Mouse (Mus musculus) kidney, adult 2 months (tissue): Measurements from ENCODE around the gene Cers3.

Experiments used
- CTCF ChIP-seq: fragments of 200-500 bp; conservative IDR thresholded peaks from 2 replicates; pipeline ENCODE4 v1.5.1; 2011; ENCODE audit warnings: low read depth, mild to moderate bottlenecking, control low read depth, low read length, moderate library complexity, mixed read lengths; ENCODE audit not compliant: insufficient read depth, insufficient read length
- POLR2A ChIP-seq: fragments of 200-500 bp; IDR thresholded peaks from one replicate; pipeline ENCODE4 v1.6.1; 2011; ENCODE audit warnings: low read depth, low read length, control low read depth

- no peak for TF ChIP-seq POLR2A
- TF ChIP-seq CTCF = no peak
These were observed 36.1 kb downstream of the Cers3 start for GRCm38 (mm10) chr7:66779411-66779810.
